Mouse (Mus musculus): Measurements from ENCODE around the gene Tex33. TPM values are rescaled to one million over a fixed set of nuclear protein-coding genes. Genes with fewer than 3 reads are reported as not detected.
"Not testable (repeated sequence)": the region's sequence is repeated elsewhere in the genome, so short reads cannot be mapped to it uniquely, and the experiment has no call there.

The Tex33 gene
- polyA plus RNA-seq, 1 experiment from 2014 or later: not detected

GRCm38 (mm10) chr15:78366875-78367274 lies 28.8 kb downstream of the Tex33 start:
- no peak for ATAC-seq (ENCODE audit: insufficient number of reproducible peaks, low FRiP score, low TSS enrichment, low read depth)
- H3K27ac ChIP-seq: no peak overlapping the region
- no peak overlapping the region for H3K9ac ChIP-seq
- no peaks in the 10 kb centered on the region for H3K4me1 ChIP-seq
- 68% methylated on average over 8 of the region's 8 CpGs for WGBS
- no peaks in the 10 kb centered on the region for H3K36me3 ChIP-seq
- no peak overlapping the region for H3K4me3 ChIP-seq
- H3K9me3 ChIP-seq: no peaks in the 10 kb centered on the region
- no peak overlapping the region for H3K4me2 ChIP-seq
- peaks cover 10% of the 10 kb centered on the region for H3K27me3 ChIP-seq

GRCm38 (mm10) chr15:78365916-78366315 lies 29.8 kb downstream of the Tex33 start:
- no peak overlapping the region for H3K9ac ChIP-seq
- no peaks in the 10 kb centered on the region for H3K4me1 ChIP-seq
- H3K27me3 ChIP-seq: peaks cover 10% of the 10 kb centered on the region
- H3K36me3 ChIP-seq: no peaks in the 10 kb centered on the region
- no peaks in the 10 kb centered on the region for H3K9me3 ChIP-seq
- no peak for ATAC-seq (ENCODE audit: insufficient number of reproducible peaks, low FRiP score, low TSS enrichment, low read depth)
- H3K4me2 ChIP-seq: no peak overlapping the region
- H3K27ac ChIP-seq: no peak overlapping the region
- 37% methylated on average over 2 of the region's 2 CpGs for WGBS
- no peak overlapping the region for H3K4me3 ChIP-seq

GRCm38 (mm10) chr15:78355548-78355947 lies 40.2 kb downstream of the Tex33 start:
- H3K4me1 ChIP-seq: no peaks in the 10 kb centered on the region
- no peak overlapping the region for H3K27ac ChIP-seq
- H3K36me3 ChIP-seq: no peaks in the 10 kb centered on the region
- no peak overlapping the region for H3K4me3 ChIP-seq
- WGBS: 81% methylated on average over 5 of the region's 5 CpGs
- H3K9ac ChIP-seq: no peak overlapping the region
- ATAC-seq (ENCODE audit: insufficient number of reproducible peaks, low FRiP score, low TSS enrichment, low read depth): no peak
- no peak overlapping the region for H3K4me2 ChIP-seq
- no peaks in the 10 kb centered on the region for H3K9me3 ChIP-seq
- H3K27me3 ChIP-seq: no peaks in the 10 kb centered on the region

GRCm38 (mm10) chr15:78354958-78355357 lies 40.8 kb downstream of the Tex33 start:
- H3K9me3 ChIP-seq: no peaks in the 10 kb centered on the region
- ATAC-seq (ENCODE audit: insufficient number of reproducible peaks, low FRiP score, low TSS enrichment, low read depth): no peak
- no peaks in the 10 kb centered on the region for H3K4me1 ChIP-seq
- H3K4me3 ChIP-seq: no peak overlapping the region
- no peak overlapping the region for H3K4me2 ChIP-seq
- 3% methylated on average over 1 of the region's 1 CpGs for WGBS
- no peak overlapping the region for H3K27ac ChIP-seq
- H3K9ac ChIP-seq: no peak overlapping the region
- H3K27me3 ChIP-seq: no peaks in the 10 kb centered on the region
- H3K36me3 ChIP-seq: no peaks in the 10 kb centered on the region

GRCm38 (mm10) chr15:78351586-78352165 lies 44.0 kb downstream of the Tex33 start:
- Histone ChIP-seq H3K4me2 (no peak overlapping the region), H3K27me3 (no peaks in the 10 kb centered on the region), H3K27ac (no peak overlapping the region), H3K9me3 (no peaks in the 10 kb centered on the region), H3K9ac (no peak overlapping the region), H3K4me3 (no peak overlapping the region), H3K36me3 (no peaks in the 10 kb centered on the region), H3K4me1 (no peaks in the 10 kb centered on the region)
- no peak for ATAC-seq (ENCODE audit: insufficient number of reproducible peaks, low FRiP score, low TSS enrichment, low read depth)
- WGBS: 51% methylated on average over 3 of the region's 3 CpGs

GRCm38 (mm10) chr15:78344567-78344966 lies 51.1 kb downstream of the Tex33 start:
- Histone ChIP-seq H3K4me2 (no peak overlapping the region), H3K4me3 (no peak overlapping the region), H3K27ac (no peak overlapping the region), H3K27me3 (no peaks in the 10 kb centered on the region), H3K9ac (no peak overlapping the region), H3K36me3 (no peaks in the 10 kb centered on the region), H3K9me3 (no peaks in the 10 kb centered on the region), H3K4me1 (no peaks in the 10 kb centered on the region)
- ATAC-seq (ENCODE audit: insufficient number of reproducible peaks, low FRiP score, low TSS enrichment, low read depth): no peak
- WGBS: 90% methylated on average over 3 of the region's 3 CpGs

- Histone ChIP-seq H3K4me2 (no peak overlapping the region), H3K36me3 (no peaks in the 10 kb centered on the region), H3K9me3 (no peaks in the 10 kb centered on the region), H3K4me3 (no peak overlapping the region), H3K27ac (no peak overlapping the region), H3K27me3 (no peaks in the 10 kb centered on the region), H3K9ac (no peak overlapping the region), H3K4me1 (no peaks in the 10 kb centered on the region)
- whole genome bisulfite sequencing: 27% methylated on average over 1 of the region's 1 CpGs
- ATAC-seq (ENCODE audit: insufficient number of reproducible peaks, low FRiP score, low TSS enrichment, low read depth): no peak
Observed at GRCm38 (mm10) chr15:78343683-78344082, 52.0 kb downstream of the Tex33 start.

GRCm38 (mm10) chr15:78340919-78341318 lies 54.8 kb downstream of the Tex33 start:
- not testable (repeated sequence) for H3K9me3 ChIP-seq; H3K36me3 ChIP-seq; H3K9ac ChIP-seq; H3K27ac ChIP-seq; H3K4me1 ChIP-seq; ATAC-seq (ENCODE audit: insufficient number of reproducible peaks, low FRiP score, low TSS enrichment, low read depth); H3K4me3 ChIP-seq; H3K27me3 ChIP-seq; H3K4me2 ChIP-seq
- 52% methylated on average over 7 of the region's 7 CpGs for WGBS

- not testable (repeated sequence) for H3K4me2 ChIP-seq; ATAC-seq (ENCODE audit: insufficient number of reproducible peaks, low FRiP score, low TSS enrichment, low read depth); H3K27ac ChIP-seq; H3K36me3 ChIP-seq; H3K9ac ChIP-seq; H3K4me1 ChIP-seq; H3K9me3 ChIP-seq; H3K4me3 ChIP-seq; H3K27me3 ChIP-seq
- WGBS: 28% methylated on average over 7 of the region's 7 CpGs
Observed at GRCm38 (mm10) chr15:78339627-78340423, 55.9 kb downstream of the Tex33 start.

- no peaks in the 10 kb centered on the region for H3K36me3 ChIP-seq
- H3K4me2 ChIP-seq: no peak overlapping the region
- H3K9me3 ChIP-seq: no peaks in the 10 kb centered on the region
- no peak for ATAC-seq (ENCODE audit: insufficient number of reproducible peaks, low FRiP score, low TSS enrichment, low read depth)
- no peaks in the 10 kb centered on the region for H3K27me3 ChIP-seq
- H3K4me1 ChIP-seq: no peaks in the 10 kb centered on the region
- no peak overlapping the region for H3K9ac ChIP-seq
- H3K27ac ChIP-seq: no peak overlapping the region
- H3K4me3 ChIP-seq: no peak overlapping the region
- WGBS: 70% methylated on average over 3 of the region's 3 CpGs
Observed at GRCm38 (mm10) chr15:78334380-78334779, 61.3 kb downstream of the Tex33 start.

- Histone ChIP-seq H3K9ac (no peak overlapping the region), H3K4me1 (no peaks in the 10 kb centered on the region), H3K36me3 (no peaks in the 10 kb centered on the region), H3K27ac (no peak overlapping the region), H3K27me3 (no peaks in the 10 kb centered on the region), H3K9me3 (no peaks in the 10 kb centered on the region), H3K4me2 (no peak overlapping the region), H3K4me3 (no peak overlapping the region)
- WGBS: 67% methylated on average over 6 of the region's 6 CpGs
- ATAC-seq (ENCODE audit: insufficient number of reproducible peaks, low FRiP score, low TSS enrichment, low read depth): no peak
Observed at GRCm38 (mm10) chr15:78332981-78333380, 62.7 kb downstream of the Tex33 start.

GRCm38 (mm10) chr15:78331523-78332340 lies 64.0 kb downstream of the Tex33 start:
- Histone ChIP-seq H3K36me3 (no peaks in the 10 kb centered on the region), H3K9ac (no peak overlapping the region), H3K4me2 (no peak overlapping the region), H3K27me3 (no peaks in the 10 kb centered on the region), H3K9me3 (no peaks in the 10 kb centered on the region), H3K4me3 (no peak overlapping the region), H3K27ac (no peak overlapping the region), H3K4me1 (no peaks in the 10 kb centered on the region)
- WGBS: 60% methylated on average over 5 of the region's 5 CpGs
- no peak for ATAC-seq (ENCODE audit: insufficient number of reproducible peaks, low FRiP score, low TSS enrichment, low read depth)

Measured in limb, embryonic 15.5 days (tissue).